Mouse (Mus musculus): ENCODE data around the gene Gon7.

- no peak for TF ChIP-seq CTCF (IDR thresholded peaks at IDR 0.05; ENCODE audit: extremely low read depth, insufficient read length, insufficient replicate concordance, low read depth, low read length)
- no peak for TF ChIP-seq POLR2A (IDR thresholded peaks at IDR 0.05; ENCODE audit: low read depth, low read length)
Measured at GRCm38 (mm10) chr12:102799528-102799927, 41.9 kb upstream of the Gon7 start.
